15 mouse cellular contexts compared by ENCODE assay signal in genomic region chr7:94046029-94046428, GRCm38 (mm10).
A peak's percentile ranks its signal among the peaks of the same experiment; 100 is the strongest.
DNase-seq lines count a peak whose midpoint lies in the region; ATAC-seq and TF ChIP-seq lines count a peak whose summit lies in the region.
"Had no signal": no experiment of that assay in that cellular context is flagged by ENCODE, and none has a peak within 500 bp of the region (broad histone marks: within the 10 kb centered on the region; RNA-seq: fewer than 3 reads in every experiment).

No protein-coding gene starts in this region.

- no peaks in the 10 kb centered on the region for H3K79me2 ChIP-seq in liver, adult 2 months (ENCODE audit: control insufficient read depth, insufficient read depth, low read length)

- no peaks in the 10 kb centered on the region for H3K36me3 ChIP-seq in liver, adult 2 months (ENCODE audit: control insufficient read depth, insufficient read depth, low read length)

- peak; percentile 63; the same call in 1 of the 2 replicates for ATAC-seq in megakaryocyte-erythroid progenitor cell, adult 5-6 weeks (replicated peaks; ENCODE audit: low FRiP score, low TSS enrichment, poor library complexity, severe bottlenecking)
- ATAC-seq: inflammation-experienced regulatory T-cells, adult 6 months had no signal

- no peak overlapping the region for H3K27ac ChIP-seq in liver, adult 2 months (replicated peaks; ENCODE audit: insufficient read depth, low read depth, low read length)

- 0 out of 2 replicates have a peak, but pooled peaks have one; percentile 11 for TF ChIP-seq CTCF in liver, adult 2 months (IDR thresholded peaks at IDR 0.05; ENCODE audit: low read depth, low read length)

- no peak overlapping the region for H3K4me3 ChIP-seq in liver, adult 2 months (ENCODE audit: insufficient read depth, low read depth, low read length)

- DNase-seq in cerebellum, postnatal 10 days = peak; percentile 8 to 37
- DNase-seq in cerebellum, adult 11-12 months = no peak
- DNase-seq in liver, adult 2 months (ENCODE audit: extremely low read depth, low read depth, low spot score) = peak; percentile 0
- no peak for DNase-seq in liver
- peak; percentile 26 for DNase-seq in brain, adult 2 months (ENCODE audit: low read depth, low spot score)
- DNase-seq in adrenal gland, adult 2 months = no peak
- no peak for DNase-seq in adrenal gland, adult 18-20 months (ENCODE audit: low spot score in 2 of 2)
- DNase-seq: B cell, adult 2 months; cerebellum, adult 9-11 months; gastrocnemius, postnatal 25 days; layer of hippocampus, postnatal 36 days; right cerebral cortex, postnatal 4 days; thymus, adult 2 months had no signal

- TF ChIP-seq POLR2A in liver, adult 2 months (IDR thresholded peaks at IDR 0.05; ENCODE audit: extremely low read depth, insufficient read depth, low read length) = no peak

- H3K4me1 ChIP-seq in liver, adult 2 months (ENCODE audit: control insufficient read depth, insufficient read depth, low read length) = no peaks in the 10 kb centered on the region

- H3K27me3 ChIP-seq in liver, adult 2 months (ENCODE audit: control insufficient read depth, insufficient read depth, low read length) = no peaks in the 10 kb centered on the region

- WGBS in liver, adult 2 months = 20% methylated on average over 1 of the region's 1 CpGs

- no peak overlapping the region for H3K9ac ChIP-seq in liver, adult 2 months (ENCODE audit: low read depth, low read length)

Comparison
In these comparisons a context has a peak if more than half of its experiments do, and no peak if none do; other contexts are left out.
1. DNase-seq: peak in cerebellum, postnatal 10 days (2 of 2), liver, adult 2 months (single experiment) and brain, adult 2 months (single experiment); none in cerebellum, adult 11-12 months (single experiment), liver (single experiment), adrenal gland, adult 2 months (single experiment) and adrenal gland, adult 18-20 months (0 of 2).